Mouse (Mus musculus): ENCODE results near the gene Gm45208. TPM values are rescaled to one million over a fixed set of nuclear protein-coding genes. Genes with fewer than 3 reads are reported as not detected.
A peak's percentile ranks its signal among the peaks of the same experiment; 100 is the strongest.

The Gm45208 gene
- total and polyA plus RNA-seq, 2 experiments from 2014 or later = 0.71 TPM; not detected in 1

DNA sequence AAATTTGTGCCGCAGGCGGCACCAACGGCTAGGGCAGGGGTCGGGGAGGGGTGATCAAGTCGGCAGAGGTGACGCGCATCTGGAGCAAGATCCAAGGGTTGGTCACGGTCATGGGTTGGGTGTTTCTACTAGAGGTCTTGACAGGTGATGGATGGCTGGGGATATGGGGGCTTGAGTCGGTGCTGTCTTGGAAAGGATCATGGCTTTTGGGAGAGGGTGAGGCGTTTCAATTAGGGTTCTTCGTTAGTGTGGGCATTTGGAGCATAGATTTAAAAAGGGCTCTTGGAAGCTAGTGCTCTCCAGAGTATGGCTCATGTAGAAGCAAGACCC lies 202 bp downstream of the Gm45208 start:
- Histone ChIP-seq H3K9me3 (ENCODE audit: low read length) (no peaks in the 10 kb centered on the region), H3K36me3 (ENCODE audit: insufficient read depth, low read length) (0 out of 2 replicates have a peak, but pooled peaks cover 3% of the 10 kb centered on the region), H3K27ac (ENCODE audit: low read depth, low read length) (peak overlapping the region; percentile 73), H3K9ac (replicated peaks; ENCODE audit: low read length, poor library complexity, severe bottlenecking) (peak overlapping the region; percentile 50), H3K4me1 (ENCODE audit: insufficient read depth, low read length) (no peaks in the 10 kb centered on the region), H3K27me3 (ENCODE audit: insufficient read depth, low read length) (no peaks in the 10 kb centered on the region), H3K4me2 (ENCODE audit: low read depth, low read length, poor library complexity, severe bottlenecking) (peak overlapping the region; percentile 61), H3K4me3 (ENCODE audit: low read depth, low read length) (peak overlapping the region; percentile 48)
- no peak for TF ChIP-seq CTCF (IDR thresholded peaks at IDR 0.05)
- no peak; the same call in 1 of the 2 replicates for ATAC-seq (ENCODE audit: low FRiP score)
- DNase-seq (ENCODE audit: low spot score) = no peak
- WGBS = 27% methylated on average over 11 of the region's 11 CpGs

DNA sequence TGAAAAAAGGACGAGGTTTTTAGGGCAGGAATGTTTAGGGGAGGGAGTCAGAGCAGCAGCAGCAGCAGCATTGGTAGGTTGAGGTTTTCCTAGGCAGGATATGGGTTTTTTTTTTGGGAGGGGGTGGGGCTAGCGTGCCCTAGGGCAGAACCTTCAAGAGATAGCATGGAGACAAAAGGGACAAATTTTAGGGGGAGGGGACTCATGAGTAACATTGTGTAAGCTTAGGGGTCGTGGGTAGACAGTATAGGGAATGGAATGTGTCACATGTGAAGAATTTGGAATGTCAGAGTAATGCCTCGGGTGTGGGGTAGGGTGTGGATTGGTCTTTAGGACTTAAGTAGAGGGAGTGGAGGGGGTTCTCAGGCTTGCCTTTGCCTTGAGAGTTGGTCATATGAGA lies 646 bp downstream of the Gm45208 start:
- 0 out of 2 replicates have a peak overlapping the region, but pooled peaks have one; percentile 50 for H3K9ac ChIP-seq (replicated peaks; ENCODE audit: low read length, poor library complexity, severe bottlenecking)
- H3K36me3 ChIP-seq (ENCODE audit: insufficient read depth, low read length) = 0 out of 2 replicates have a peak, but pooled peaks cover 3% of the 10 kb centered on the region
- H3K4me1 ChIP-seq (ENCODE audit: insufficient read depth, low read length) = no peaks in the 10 kb centered on the region
- WGBS = 39% methylated on average over 4 of the region's 4 CpGs
- no peak for TF ChIP-seq CTCF (IDR thresholded peaks at IDR 0.05)
- DNase-seq (ENCODE audit: low spot score) = no peak
- no peak overlapping the region for H3K27ac ChIP-seq (ENCODE audit: low read depth, low read length)
- no peak for ATAC-seq (ENCODE audit: low FRiP score)
- peak overlapping the region; percentile 61 for H3K4me2 ChIP-seq (ENCODE audit: low read depth, low read length, poor library complexity, severe bottlenecking)
- no peaks in the 10 kb centered on the region for H3K27me3 ChIP-seq (ENCODE audit: insufficient read depth, low read length)
- H3K4me3 ChIP-seq (ENCODE audit: low read depth, low read length) = peak overlapping the region; percentile 48
- no peaks in the 10 kb centered on the region for H3K9me3 ChIP-seq (ENCODE audit: low read length)

DNA sequence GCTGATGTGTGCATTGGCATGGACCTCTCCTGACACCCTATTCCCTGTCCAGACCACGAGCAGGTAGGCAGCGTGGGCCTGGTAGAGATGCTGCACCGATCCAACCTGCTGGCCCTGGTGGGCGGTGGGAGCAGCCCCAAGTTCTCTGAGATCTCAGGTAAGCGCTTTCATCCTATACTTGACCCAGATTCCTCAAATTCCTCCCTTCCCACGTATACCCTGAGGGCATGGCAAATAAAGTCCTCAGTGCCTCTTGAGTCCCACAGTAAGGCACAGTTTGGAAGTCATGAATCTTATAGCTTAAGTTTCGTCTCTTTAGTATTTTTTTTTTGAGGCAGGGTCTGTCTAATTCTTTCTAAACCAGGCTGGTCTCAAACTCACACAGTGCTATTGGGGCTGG lies 2.1 kb downstream of the Gm45208 start:
- Histone ChIP-seq H3K4me2 (ENCODE audit: low read depth, low read length, poor library complexity, severe bottlenecking) (no peak overlapping the region), H3K4me1 (ENCODE audit: insufficient read depth, low read length) (no peaks in the 10 kb centered on the region), H3K9ac (replicated peaks; ENCODE audit: low read length, poor library complexity, severe bottlenecking) (no peak overlapping the region), H3K36me3 (ENCODE audit: insufficient read depth, low read length) (0 out of 2 replicates have a peak, but pooled peaks cover 3% of the 10 kb centered on the region), H3K4me3 (ENCODE audit: low read depth, low read length) (no peak overlapping the region), H3K9me3 (ENCODE audit: low read length) (no peaks in the 10 kb centered on the region), H3K27ac (ENCODE audit: low read depth, low read length) (no peak overlapping the region), H3K27me3 (ENCODE audit: insufficient read depth, low read length) (no peaks in the 10 kb centered on the region)
- TF ChIP-seq CTCF (IDR thresholded peaks at IDR 0.05) = no peak
- WGBS = 87% methylated on average over 6 of the region's 7 CpGs
- DNase-seq (ENCODE audit: low spot score) = no peak
- no peak for ATAC-seq (ENCODE audit: low FRiP score)

DNA sequence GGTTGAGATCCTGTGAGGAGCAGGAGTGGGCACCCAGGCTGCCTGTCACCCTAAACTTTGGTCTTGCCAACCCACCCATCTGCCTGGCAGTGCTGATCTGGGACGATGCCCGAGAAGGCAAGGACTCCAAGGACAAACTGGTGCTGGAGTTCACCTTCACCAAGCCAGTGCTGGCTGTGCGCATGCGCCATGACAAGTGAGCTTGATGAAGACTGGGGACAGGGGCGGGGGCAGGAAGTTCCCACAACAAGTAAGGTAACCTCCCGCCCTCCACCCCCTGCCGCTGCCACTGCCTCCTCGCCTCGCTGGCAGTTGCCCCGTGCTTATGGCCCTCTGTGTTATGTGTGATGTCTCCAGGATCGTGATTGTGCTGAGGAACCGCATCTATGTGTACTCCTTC lies 3.8 kb downstream of the Gm45208 start:
- H3K36me3 ChIP-seq (ENCODE audit: insufficient read depth, low read length) = 0 out of 2 replicates have a peak, but pooled peaks cover 3% of the 10 kb centered on the region
- H3K27me3 ChIP-seq (ENCODE audit: insufficient read depth, low read length) = no peaks in the 10 kb centered on the region
- H3K9ac ChIP-seq (replicated peaks; ENCODE audit: low read length, poor library complexity, severe bottlenecking) = no peak overlapping the region
- 84% methylated on average over 12 of the region's 12 CpGs for WGBS
- no peak for TF ChIP-seq CTCF (IDR thresholded peaks at IDR 0.05)
- no peak overlapping the region for H3K4me2 ChIP-seq (ENCODE audit: low read depth, low read length, poor library complexity, severe bottlenecking)
- no peak for DNase-seq (ENCODE audit: low spot score)
- H3K4me3 ChIP-seq (ENCODE audit: low read depth, low read length) = no peak overlapping the region
- H3K4me1 ChIP-seq (ENCODE audit: insufficient read depth, low read length) = no peaks in the 10 kb centered on the region
- no peaks in the 10 kb centered on the region for H3K9me3 ChIP-seq (ENCODE audit: low read length)
- no peak for ATAC-seq (ENCODE audit: low FRiP score)
- no peak overlapping the region for H3K27ac ChIP-seq (ENCODE audit: low read depth, low read length)

DNA sequence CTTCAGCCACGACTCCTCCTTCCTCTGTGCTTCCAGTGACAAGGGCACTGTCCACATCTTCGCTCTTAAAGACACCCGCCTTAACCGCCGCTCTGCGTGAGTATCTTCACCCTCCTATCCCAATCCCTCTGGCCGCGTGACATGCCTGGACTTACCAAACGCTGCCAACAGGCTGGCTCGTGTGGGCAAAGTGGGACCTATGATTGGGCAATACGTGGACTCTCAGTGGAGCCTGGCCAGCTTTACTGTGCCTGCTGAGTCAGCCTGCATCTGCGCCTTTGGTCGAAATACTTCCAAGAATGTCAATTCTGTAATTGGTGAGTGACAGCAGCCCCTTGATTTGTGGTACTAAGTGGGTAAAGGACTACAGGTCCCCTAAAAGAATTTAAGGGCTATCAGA lies 5.1 kb downstream of the Gm45208 start:
- H3K27me3 ChIP-seq (ENCODE audit: insufficient read depth, low read length) = no peaks in the 10 kb centered on the region
- H3K4me2 ChIP-seq (ENCODE audit: low read depth, low read length, poor library complexity, severe bottlenecking) = no peak overlapping the region
- no peaks in the 10 kb centered on the region for H3K9me3 ChIP-seq (ENCODE audit: low read length)
- H3K4me1 ChIP-seq (ENCODE audit: insufficient read depth, low read length) = no peaks in the 10 kb centered on the region
- 0 out of 2 replicates have a peak, but pooled peaks cover 3% of the 10 kb centered on the region for H3K36me3 ChIP-seq (ENCODE audit: insufficient read depth, low read length)
- H3K4me3 ChIP-seq (ENCODE audit: low read depth, low read length) = no peak overlapping the region
- H3K27ac ChIP-seq (ENCODE audit: low read depth, low read length) = 0 out of 2 replicates have a peak overlapping the region, but pooled peaks have one; percentile 12
- no peak for TF ChIP-seq CTCF (IDR thresholded peaks at IDR 0.05)
- WGBS = 97% methylated on average over 13 of the region's 13 CpGs
- no peak for ATAC-seq (ENCODE audit: low FRiP score)
- H3K9ac ChIP-seq (replicated peaks; ENCODE audit: low read length, poor library complexity, severe bottlenecking) = no peak overlapping the region
- no peak for DNase-seq (ENCODE audit: low spot score)

DNA sequence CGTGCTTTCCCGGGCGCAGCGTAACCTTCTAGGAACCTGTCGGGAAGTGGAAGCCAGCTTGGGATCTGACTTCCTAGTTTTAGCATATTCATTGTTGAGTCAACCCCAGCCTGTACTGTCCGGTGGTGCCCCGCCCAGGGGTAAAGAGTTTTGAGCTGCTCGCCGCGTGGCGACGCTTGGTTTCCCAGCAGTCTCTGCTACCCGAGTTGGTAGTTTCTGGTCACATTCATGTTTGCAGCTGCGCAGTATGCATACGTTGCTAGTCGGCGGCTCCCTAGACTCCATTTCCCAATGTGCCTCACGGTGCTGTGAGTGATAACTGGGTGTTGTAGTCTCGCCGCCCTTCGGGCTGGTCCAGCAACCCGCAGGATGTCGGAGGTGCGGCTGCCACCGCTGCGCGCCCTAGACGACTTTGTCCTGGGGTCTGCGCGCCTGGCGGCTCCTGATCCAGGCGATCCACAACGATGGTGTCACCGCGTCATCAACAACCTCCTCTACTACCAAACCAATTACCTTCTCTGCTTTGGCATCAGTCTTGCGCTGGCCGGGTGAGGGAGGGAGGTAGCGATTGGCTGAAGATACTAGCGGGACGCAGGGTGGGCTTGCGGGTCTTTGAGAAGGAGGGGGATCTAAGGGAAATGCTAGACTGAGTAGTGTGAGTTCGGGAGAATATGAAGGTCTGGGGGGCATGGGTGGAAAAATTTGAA lies 6.3 kb downstream of the Gm45208 start, which contains the start of gene Praf2:
TSS of gene Praf2 (plus strand) at position 225 of the 707 bp plus-strand sequence.
- ATAC-seq (ENCODE audit: low FRiP score) (peak; percentile 92), DNase-seq (ENCODE audit: low spot score) (peak; percentile 93)
- TF ChIP-seq CTCF (IDR thresholded peaks at IDR 0.05) = peak; percentile 19; the same call in 1 of the 2 replicates
- 16% methylated on average over 42 of the region's 42 CpGs for WGBS
- Histone ChIP-seq H3K4me1 (ENCODE audit: insufficient read depth, low read length) (no peaks in the 10 kb centered on the region), H3K27me3 (ENCODE audit: insufficient read depth, low read length) (no peaks in the 10 kb centered on the region), H3K4me2 (ENCODE audit: low read depth, low read length, poor library complexity, severe bottlenecking) (peak within 1 kb of the TSS; percentile 48), H3K9ac (replicated peaks; ENCODE audit: low read length, poor library complexity, severe bottlenecking) (peak within 1 kb of the TSS; percentile 52), H3K9me3 (ENCODE audit: low read length) (no peaks in the 10 kb centered on the region), H3K4me3 (ENCODE audit: low read depth, low read length) (peak within 1 kb of the TSS; percentile 39), H3K36me3 (ENCODE audit: insufficient read depth, low read length) (0 out of 2 replicates have a peak, but pooled peaks cover 3% of the 10 kb centered on the region), H3K27ac (ENCODE audit: low read depth, low read length) (peak within 1 kb of the TSS; percentile 62)

Measured in midbrain, postnatal 0 days (tissue).